Mouse (Mus musculus) WW6 (cell line): ENCODE measurements at regions not wholly inside any gene's neighbourhood (a gene's known extent, or its start where the extent isn't known, plus 50 kb on each side); places are given as distances from the start of the nearest gene placed in this dataset.

Source experiments
- DNase-seq: peaks from one replicate; pipeline ENCODE4 v3.0.0-alpha.2; 2013; ENCODE audit warnings: low read depth, low spot score

DNA sequence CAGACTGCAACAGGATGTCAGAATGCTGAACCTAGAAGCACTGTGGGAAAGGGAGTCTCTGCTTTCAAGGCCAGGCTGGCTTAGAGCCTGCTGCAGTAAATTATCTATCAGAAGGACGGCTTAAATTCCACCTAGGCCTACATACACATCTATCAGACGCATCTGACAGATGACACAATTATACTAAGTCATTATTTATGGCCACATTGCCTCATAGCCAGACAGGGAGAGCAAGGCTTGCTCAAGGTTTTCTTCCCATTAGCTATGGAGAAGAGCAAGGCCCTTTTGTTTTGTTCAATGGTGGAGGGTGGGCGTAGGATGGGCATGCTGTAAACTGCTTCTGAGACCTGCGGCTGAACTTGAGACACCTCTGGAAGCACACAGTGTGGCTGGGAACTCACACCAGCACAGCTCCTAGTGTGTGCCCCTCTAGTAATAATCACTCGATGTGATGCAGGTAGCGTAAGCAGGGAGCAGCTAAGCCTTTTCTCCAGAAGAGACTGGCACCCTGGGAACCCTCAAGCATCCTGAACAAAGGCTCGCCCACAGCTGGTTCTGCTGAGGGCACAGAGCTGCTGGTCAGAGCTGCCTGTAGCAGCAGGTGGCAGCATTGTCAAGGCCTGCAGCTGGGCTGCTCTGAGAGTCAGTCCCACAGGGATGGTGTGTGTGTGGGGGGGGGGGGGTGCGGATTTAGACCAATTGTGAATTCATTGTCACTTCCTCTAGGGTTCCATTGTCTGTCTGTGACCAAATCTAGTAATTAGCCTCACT lies 406.8 kb upstream of the Adamts16 start:
- DNase-seq, result no peak

DNA sequence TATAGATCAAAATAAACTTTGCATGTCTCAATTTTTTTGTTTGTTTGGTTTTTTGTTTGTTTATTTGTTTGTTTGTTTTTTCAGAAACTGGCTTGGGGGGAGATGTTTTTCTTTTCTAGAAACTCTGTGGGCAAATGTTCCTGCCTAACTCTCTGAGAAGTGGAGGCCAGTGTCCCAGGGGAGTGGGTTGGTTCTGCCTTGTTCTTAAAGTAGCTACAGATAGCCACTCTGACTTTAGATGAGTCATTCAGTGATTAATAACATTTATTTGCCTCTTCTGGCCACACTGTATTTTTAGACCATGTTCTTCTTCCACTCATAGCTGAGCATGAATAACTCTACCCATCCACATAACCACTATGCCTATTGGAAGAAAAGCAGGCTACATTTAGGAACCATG lies 405.6 kb upstream of the Adamts16 start:
- no peak for DNase-seq

DNA sequence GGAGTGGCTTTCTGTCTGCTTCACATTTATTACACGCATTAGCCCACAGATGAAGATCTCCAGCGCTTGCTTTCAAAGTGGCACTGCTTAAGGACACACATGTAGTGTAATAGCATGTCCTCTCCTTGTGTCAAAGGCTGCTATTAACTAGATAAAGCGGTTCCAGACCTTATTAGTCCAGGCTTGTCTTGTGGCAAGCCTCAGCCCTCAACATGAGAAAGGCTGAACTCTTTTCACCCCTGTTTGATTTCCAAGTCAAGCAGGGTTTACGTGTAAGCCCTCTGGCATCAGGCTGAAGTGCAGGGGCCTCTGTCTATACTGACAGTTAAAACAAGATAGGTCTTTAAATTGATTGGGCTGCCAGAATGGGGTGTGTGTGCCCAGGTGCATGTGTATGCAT lies 403.7 kb upstream of the Adamts16 start:
- no peak for DNase-seq

DNA sequence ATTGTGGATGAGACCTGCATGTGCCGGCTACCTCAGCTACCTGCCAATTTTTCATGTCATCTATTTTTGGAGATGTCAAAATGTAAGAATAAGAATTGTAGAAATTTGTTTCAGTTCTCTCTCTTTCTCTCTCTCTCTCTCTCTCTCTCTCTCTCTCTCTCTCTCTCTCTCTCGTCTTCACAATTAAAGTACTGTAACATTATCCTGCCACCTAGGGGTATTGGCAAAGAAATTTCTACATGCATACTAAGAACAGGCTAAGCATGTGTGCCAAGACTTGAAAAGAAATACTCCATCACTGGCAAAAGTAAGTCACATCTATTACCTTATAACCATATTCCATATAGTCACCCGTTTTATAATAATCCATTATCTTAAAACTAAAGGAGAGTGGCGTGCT lies 398.2 kb upstream of the Adamts16 start:
- no peak for DNase-seq

DNA sequence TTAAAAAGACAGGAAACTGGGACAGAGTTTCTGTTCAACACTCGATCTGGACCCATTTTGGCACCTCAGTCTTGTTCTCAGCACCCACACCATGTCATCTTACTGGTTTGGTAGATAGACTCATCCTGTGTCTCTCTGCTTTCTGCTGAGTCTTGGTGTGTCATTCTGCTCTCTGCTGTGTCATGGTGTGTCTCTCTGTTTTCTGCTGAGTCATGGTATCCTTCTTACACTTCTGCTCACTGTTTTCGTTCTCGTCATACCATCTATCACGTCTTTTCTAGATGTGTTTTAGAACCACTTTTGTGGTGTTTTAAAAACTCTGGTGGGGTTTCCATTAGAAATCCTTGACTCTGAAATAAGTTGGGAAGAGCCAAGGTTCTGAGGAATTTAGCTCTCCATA lies 393.7 kb upstream of the Adamts16 start:
- no peak for DNase-seq

DNA sequence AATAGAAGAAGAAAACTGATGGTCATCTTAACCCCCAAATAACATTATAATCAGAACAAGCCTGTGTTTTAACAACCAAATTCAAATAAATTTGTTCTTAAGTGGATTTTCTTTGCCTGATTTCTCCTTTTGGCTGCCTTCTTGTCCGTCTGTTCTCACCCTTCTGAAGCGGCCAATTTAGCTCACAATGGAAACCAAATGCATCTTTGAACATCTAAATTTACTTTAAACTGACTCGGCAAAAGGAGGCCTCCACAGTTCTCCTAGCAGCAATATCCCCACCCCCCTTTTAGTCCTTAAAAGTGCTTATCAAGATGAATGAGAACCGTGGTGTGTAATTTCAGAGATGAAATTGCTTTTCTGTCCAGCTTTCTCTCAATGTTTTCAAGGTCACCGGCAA lies 389.6 kb upstream of the Adamts16 start:
- DNase-seq, result no peak

DNA sequence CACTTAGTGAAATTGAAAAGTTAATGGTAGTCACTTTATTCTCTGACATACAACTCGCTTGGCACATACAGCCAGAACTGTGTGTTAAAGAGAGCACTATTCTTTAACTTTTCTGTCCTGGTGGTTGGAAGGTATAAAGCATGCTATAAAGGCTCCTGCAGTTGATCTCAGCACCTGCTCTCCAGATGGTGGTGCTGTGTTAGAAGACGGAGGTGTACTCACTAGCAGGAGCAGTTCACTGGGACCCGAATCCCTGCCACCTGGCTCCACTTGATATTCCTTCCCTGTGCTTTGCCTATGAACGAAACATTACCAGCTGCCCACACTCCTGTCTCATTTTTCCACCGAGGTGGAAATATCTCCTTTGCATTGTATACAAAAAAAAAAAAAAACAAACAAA lies 373.2 kb upstream of the Adamts16 start:
- no peak for DNase-seq

DNA sequence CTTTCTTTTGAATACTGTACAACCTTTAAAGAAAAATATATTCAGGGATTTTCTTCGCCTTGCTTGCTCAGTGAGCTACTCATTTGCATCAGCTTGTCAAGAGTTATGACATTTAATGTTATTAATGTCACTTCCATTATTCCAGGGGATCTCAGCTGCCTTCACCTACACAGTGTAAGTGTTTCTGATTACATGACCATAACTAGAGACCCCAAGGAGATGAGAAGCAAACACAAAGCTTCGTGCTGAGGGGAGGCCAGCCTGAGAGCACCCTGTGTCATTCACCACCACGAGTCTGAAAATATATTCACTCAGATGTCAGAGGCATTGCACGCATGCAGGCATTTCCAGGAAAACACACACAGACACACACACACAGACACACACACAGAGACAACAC lies 369.8 kb upstream of the Adamts16 start:
- DNase-seq, result no peak

DNA sequence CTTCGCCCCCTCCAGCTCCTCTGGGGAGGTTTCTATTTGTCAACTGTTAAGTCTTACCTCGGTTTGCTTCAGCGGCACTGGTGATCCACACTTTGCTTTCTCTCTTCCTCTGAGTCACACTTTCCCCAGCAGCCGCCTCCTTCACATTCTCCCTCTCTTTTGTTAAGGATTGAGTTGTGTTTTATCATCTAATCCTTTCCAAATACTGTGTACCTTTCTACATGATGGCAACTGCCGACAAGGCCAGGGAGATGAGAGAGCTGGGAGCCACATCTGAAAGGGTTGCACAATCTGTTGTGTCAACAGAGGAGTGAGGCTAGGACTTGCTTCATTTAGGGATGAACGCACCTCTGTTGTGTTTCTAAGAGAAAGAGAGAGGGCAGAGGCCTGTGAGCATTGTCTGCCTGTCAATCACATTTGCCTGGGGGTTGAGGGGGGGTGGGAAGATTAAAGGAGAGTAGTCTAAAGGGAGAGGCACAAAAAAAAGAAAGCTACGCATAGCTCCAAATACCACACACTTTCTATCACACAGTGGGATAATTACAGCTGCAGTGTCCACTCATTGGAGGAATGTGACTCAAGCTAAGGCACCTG lies 369.1 kb upstream of the Adamts16 start:
- DNase-seq, result no peak

DNA sequence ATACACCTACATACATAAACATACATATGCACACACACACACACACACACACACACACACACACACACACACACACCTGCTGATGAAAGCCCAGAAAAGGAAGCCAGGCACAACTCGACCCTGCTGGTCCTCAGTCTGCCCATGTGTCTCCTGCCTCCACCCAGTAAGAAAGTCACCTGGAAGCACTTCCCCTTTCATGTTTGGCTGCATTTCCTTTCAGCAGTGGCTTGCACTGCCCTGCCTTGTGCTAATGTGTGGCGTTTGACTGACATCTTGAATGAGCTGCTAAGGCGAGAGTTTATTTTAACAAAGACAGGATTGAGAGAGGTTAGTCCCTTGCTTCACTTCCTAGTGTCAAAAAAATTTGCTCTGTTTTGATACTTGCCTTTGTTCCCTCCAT lies 364.1 kb upstream of the Adamts16 start:
- no peak for DNase-seq

DNA sequence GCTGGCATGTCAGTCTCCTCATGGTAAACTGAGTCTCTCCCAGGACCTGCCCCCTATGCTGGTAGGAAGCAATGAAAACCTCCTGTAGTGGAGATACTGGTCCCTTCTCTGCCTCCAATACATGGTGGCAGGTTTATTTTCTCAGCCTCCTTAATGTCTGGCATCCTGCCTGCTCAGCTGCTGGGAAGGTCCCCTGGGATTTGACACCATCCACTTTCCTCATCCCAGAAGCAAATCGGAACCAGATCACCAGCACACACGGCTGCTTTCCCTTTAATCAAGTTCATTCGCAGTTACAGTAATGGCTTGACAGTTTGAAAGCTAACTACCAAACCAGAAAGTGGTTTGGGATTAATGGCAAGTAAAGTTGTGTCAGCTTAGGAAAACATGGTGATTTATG lies 359.0 kb upstream of the Adamts16 start:
- no peak for DNase-seq

DNA sequence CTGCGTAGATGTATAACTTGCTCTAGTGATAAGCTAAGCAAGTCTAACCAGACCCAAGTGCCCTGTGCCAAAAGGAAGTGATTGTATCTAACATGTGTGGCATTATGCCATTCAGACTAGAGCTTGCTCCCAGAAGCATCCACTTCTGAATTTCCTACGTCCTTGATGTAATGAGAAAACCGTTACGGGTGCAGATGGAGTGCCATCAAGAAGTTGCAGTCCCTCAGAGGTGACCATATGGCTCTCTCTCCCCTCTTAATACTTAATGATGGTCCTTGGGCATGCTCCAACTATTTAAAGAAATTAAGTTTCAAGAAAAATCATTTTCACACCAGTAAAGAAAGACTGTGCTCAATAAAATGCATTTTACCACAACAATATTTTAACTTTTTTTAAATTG lies 354.1 kb upstream of the Adamts16 start:
- DNase-seq, result no peak

DNA sequence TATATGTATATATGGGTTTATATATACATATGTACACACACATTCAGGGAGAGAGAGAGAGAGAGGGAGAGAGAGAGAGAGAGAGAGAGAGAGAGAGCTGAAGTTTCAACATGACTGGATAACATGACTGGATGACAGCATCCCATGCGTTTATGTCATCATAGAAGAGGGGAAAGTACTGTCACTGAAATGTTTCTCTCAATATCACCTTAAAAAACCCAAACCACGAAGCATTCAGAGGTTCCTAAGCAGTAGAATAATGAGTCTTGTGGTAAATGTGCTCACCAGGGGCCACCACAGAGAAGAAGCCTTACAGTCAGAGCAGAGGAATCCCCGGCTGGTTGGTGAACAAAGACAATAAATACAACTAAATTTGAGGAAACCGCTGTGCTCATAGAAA lies 342.9 kb upstream of the Adamts16 start:
- no peak for DNase-seq

DNA sequence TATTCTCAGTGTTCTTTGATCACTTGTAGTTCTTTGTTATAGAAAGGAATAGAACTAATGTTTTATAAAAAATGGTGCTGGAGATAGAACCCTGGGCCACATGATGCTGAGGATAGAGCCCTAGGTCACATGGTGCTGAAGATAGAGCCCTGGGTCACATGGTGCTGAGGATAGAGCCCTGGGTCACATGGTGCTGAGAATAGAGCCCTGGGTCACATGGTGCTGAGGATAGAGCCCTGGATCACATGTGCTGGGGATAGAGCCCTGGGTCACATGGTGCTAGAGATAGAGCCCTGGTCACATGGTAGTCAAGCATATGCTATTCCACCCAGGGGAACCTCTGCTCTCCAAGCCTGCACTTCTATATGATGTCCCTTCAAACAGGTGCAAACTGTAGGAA lies 337.5 kb upstream of the Adamts16 start:
- no peak for DNase-seq

DNA sequence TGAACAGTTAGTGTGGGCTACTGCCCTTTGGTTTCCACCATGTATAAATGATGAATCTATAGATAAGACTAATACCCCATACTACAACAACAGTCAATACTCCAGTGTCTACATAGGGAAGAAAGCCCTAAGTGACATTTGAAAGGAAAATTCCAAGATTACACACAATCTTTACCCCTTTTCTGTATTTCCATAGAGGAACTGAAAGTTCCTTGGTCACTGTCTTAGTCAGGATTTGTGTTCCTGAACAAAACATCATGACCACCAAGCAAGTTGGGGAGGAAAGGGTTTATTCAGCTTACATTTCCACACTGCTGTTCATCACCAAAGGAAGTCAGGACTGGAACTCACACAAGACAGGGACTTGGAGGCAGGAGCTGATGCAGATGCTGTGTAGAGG lies 332.7 kb upstream of the Adamts16 start:
- DNase-seq, result no peak

DNA sequence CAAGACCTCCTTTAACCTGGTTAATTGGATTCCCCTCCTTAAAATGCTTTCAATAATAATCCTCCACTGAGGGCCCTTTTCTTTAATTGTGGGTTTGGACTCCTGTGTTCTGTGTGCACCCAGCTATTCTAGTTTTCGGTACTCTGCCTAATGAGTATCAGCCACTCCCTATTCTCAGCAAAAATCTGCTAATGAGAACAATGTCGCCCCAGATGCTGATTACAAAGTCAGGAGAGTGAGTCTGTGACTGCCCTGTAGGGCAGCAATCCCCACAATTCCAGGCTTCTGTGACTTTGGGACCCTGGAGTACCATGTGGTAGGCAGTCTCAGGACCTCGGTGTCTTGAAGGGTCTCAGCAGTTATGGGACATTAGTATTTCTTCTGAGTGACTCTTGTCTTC lies 324.6 kb upstream of the Adamts16 start:
- no peak for DNase-seq

DNA sequence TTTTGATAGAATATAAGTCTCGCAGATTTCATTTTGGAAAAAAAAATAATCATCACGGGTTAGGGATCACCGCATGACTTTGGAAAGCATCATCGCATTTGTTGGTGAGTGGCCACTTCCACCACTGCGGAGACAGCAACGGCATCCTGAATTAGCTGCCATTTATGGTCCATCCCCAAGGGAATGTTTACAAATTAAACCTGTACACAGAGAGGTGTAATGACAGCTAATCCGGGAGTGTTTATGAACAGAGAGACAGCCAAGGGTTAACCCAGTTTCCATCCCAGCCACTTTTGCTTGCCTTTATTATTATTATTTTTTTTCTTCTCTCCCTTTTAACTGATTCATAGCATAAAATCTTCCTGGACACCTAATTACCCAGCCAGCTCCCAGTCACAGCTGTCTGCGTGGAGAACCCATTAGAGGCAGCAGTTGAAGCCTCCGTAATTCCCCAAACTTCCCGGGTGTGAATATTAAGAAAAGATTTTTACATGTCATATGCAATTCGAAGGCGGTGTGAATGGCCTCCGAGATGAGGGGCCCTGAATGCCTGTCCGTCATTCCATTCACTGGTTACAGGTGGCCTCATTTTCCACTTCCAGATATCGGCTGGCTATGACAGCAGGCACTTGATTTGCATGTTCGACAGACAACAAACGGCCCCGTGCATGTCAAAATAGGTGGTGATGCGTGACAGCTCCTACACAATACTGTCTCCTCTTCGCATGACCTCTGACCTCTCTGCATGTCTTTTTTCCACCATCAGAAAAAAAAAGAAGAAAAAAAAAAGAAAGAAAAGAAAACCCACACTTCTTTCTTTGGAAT lies 323.7 kb upstream of the Adamts16 start:
- DNase-seq, result no peak

DNA sequence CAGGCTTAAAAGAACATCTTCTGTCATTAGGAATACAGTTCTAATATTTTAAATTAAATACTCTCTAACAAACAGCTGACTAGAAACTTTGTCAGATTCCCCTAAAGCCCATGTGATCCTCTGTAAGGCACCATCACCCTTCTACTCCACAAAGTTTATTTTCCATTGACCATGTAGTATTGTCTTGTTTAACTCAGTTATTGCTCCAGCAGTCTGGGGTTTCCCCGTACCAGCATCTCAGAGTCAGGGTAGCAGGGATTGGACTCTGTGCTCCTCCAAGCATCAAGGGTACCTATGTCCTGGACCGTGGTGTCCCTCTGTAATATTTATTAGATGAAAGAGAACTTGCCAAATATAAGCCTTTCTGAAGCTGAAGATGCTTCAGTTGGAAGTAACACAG lies 322.4 kb upstream of the Adamts16 start:
- no peak for DNase-seq

DNA sequence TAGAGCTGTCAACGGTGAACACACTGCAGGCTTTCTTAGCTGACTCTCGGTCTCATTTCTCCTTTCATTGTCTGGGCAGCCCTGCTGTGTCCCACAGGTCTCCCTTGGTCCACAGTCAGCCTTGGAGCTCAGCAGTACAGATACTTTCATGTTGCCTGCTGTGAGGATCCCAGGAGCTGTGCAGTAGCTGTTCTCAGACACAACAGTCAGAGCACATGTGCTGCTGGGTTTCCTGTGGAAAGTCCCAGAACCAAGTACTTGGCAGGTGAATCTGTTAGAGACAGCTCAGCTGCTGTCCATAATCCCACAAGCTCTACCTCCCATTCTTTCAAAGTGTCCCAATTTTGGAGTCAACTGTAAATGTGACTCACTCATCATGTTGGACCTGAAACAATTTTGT lies 321.3 kb upstream of the Adamts16 start:
- no peak for DNase-seq

DNA sequence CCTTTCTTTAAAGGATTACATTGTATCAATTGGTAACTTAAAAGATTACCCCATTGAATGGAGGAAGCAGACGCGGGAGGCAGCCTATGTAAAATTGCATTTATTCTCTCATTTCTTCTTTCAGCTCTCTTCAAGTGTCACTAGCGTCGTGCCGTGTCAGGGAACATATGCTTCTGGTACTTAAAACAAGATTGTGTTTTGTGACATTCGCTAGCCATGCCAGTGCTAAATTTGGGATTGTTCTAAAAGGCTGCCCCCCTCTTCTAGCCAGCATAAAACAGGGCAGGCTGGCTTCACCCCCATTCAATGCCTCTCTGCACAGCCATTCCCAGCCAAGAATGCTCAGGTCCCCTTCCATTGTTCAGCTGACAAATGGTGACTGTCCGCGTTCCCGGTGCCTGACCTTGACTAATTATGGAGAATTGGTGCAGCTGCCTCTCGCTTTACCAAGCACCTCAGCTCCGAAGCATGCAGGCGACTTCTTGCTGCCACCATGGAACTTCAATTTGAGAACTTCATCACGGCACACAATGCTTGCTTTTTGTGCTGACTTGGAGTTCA lies 316.8 kb upstream of the Adamts16 start:
- DNase-seq, result no peak

DNA sequence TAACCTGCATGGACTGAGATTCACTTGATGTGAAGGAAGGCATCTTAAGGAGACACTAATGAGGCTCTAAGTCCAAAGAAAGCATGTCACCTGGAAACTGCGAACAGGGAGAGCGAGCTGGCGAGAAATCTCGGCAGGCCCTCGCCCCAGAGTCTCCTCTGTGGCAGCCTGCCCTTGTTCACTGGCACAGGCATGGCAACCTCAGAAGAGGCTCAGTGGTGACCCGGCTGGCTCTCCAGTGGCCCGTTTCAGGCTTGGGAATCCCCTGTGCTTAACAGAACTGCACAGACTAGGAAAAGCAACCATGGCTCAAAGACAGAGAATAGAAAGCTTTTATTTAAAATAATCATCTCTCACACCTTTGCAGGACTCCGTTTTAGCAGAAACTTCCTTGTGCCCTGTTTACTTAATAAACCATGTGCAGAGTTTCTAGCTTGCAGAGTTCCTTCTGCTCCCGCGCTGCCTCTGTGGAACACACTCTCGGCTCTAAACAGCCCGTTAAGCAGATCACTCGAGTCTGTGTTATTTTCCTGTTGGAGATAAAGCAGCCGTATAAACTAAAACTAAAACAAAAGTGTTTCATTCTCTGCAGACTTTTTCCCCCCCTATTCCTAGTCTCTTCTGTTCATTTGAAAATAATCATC lies 316.2 kb upstream of the Adamts16 start:
- DNase-seq, result no peak

DNA sequence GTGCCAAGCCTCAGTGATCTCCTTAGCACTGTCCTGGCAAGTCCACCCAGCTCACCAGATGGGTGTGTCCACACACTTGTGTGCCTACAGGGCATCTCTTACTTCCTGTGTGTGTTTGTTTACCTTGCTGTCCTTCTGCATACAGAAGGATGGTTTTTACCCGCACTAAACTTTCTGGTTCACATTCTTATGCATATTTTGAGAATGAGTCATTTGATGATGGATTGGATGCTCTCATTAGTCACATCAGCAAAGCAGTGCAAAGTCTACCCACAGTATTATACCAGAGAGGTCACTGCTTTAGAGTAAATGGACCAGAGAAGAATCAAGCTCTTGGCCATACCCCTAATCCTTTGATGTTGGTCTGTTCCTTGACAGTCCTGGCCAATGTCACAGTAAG lies 308.5 kb upstream of the Adamts16 start:
- DNase-seq, result no peak
